ENCODE assay signal across 11 mouse cellular contexts in the genomic region with DNA sequence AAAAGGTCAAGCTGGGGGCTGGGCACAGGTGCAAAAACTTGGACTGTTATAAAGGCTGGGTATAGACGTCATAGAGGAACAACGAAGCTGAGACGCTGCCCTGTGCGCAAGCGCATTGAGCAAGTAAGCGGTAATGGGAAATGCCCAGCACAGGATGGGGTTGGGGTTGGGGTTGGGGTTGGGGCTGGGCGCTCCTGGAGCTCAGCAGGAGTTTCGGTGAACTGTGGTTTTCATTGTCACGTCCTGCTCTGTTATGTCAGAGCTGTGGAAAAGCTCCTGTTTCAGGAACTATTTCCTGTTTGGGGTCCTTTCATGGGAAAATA.
A peak's percentile ranks its signal among the peaks of the same experiment; 100 is the strongest.
DNase-seq lines count a peak whose midpoint lies in the region; ATAC-seq and TF ChIP-seq lines count a peak whose summit lies in the region.
"Had no signal": no experiment of that assay in that cellular context is flagged by ENCODE, and none has a peak within 500 bp of the region (broad histone marks: within the 10 kb centered on the region; RNA-seq: fewer than 3 reads in every experiment).

No protein-coding gene starts in this region.

- no peak overlapping the region for H3K4me3 ChIP-seq in liver, embryonic 14.5 days (ENCODE audit: insufficient read depth in 1 of 2, low read depth in 2 of 2, low read length in 2 of 2)
- no peak overlapping the region for H3K4me3 ChIP-seq in stomach, postnatal 0 days (ENCODE audit: low read depth, low read length)
- H3K4me3 ChIP-seq: erythroblast, embryonic 14.5 days; midbrain, embryonic 12.5 days had no signal

- ATAC-seq in liver, embryonic 14.5 days (ENCODE audit: insufficient read depth) = no peak
- ATAC-seq in stomach, postnatal 0 days (ENCODE audit: low FRiP score, low TSS enrichment) = 0 out of 2 replicates have a peak, but pooled peaks have one; percentile 13

- H3K4me2 ChIP-seq in liver, embryonic 14.5 days (ENCODE audit: low read depth) = peak overlapping the region; percentile 17
- H3K4me2 ChIP-seq in stomach, postnatal 0 days (replicated peaks; ENCODE audit: low read depth) = no peak overlapping the region
- H3K4me2 ChIP-seq: midbrain, embryonic 12.5 days had no signal

- no peak for TF ChIP-seq EP300 in liver, embryonic 14.5 days (IDR thresholded peaks at IDR 0.05; ENCODE audit: low read depth)
- TF ChIP-seq EP300 in stomach, postnatal 0 days (optimal IDR thresholded peaks at IDR 0.05) = no peak

- peaks cover 6 to 9% of the 10 kb centered on the region in 2 experiments; a peak in 3 of 4 replicates for H3K4me1 ChIP-seq in liver, embryonic 14.5 days (replicated peaks; ENCODE audit: control insufficient read depth in 2 of 2, insufficient read depth in 2 of 2, low read length in 1 of 2)
- no peaks in the 10 kb centered on the region for H3K4me1 ChIP-seq in stomach, postnatal 0 days (replicated peaks; ENCODE audit: control insufficient read depth, insufficient read depth)

- H3K9ac ChIP-seq in liver, embryonic 14.5 days (replicated peaks) = no peak overlapping the region
- H3K9ac ChIP-seq in stomach, postnatal 0 days (ENCODE audit: low read length) = no peak overlapping the region
- H3K9ac ChIP-seq: midbrain, embryonic 12.5 days had no signal

- H3K27me3 ChIP-seq in liver, embryonic 14.5 days (ENCODE audit: control insufficient read depth, insufficient read depth, low read length) = no peaks in the 10 kb centered on the region
- no peaks in the 10 kb centered on the region for H3K27me3 ChIP-seq in stomach, postnatal 0 days (ENCODE audit: control insufficient read depth, insufficient read depth, low read length)
- H3K27me3 ChIP-seq: midbrain, embryonic 12.5 days had no signal

- no peaks in the 10 kb centered on the region for H3K36me3 ChIP-seq in liver, embryonic 14.5 days (replicated peaks; ENCODE audit: control insufficient read depth, insufficient read depth, low read depth)
- no peaks in the 10 kb centered on the region for H3K36me3 ChIP-seq in stomach, postnatal 0 days (ENCODE audit: control insufficient read depth, insufficient read depth, low read length)
- H3K36me3 ChIP-seq: midbrain, embryonic 12.5 days had no signal

- H3K27ac ChIP-seq in liver, embryonic 14.5 days = no peak overlapping the region
- H3K27ac ChIP-seq in stomach, postnatal 0 days (replicated peaks) = peak overlapping the region; percentile 42
- H3K27ac ChIP-seq: midbrain, embryonic 12.5 days had no signal

- TF ChIP-seq CTCF in liver, embryonic 14.5 days (IDR thresholded peaks at IDR 0.05; ENCODE audit: low read depth) = no peak
- TF ChIP-seq CTCF in stomach, postnatal 0 days (IDR thresholded peaks at IDR 0.05; ENCODE audit: low read depth) = no peak

- intact Hi-C loops in heart, postnatal 14 days (cut with DNase I) = no loop called here

- H3K9me3 ChIP-seq in liver, embryonic 14.5 days (ENCODE audit: control insufficient read depth, low read length) = no peaks in the 10 kb centered on the region
- H3K9me3 ChIP-seq in stomach, postnatal 0 days (ENCODE audit: control insufficient read depth, low read length) = no peaks in the 10 kb centered on the region

- WGBS in liver, embryonic 14.5 days (ENCODE audit: insufficient replicate concordance) = 24% methylated on average over 9 of the region's 9 CpGs
- WGBS in stomach, postnatal 0 days = 63% methylated on average over 9 of the region's 9 CpGs

- peak; percentile 90 for DNase-seq in heart, adult 11 months
- DNase-seq in heart, postnatal 14 days = no peak
- DNase-seq in R1 (ENCODE audit: low read depth, low spot score) = peak; percentile 73
- peak in 1 of 3 experiments; percentile 7 for DNase-seq in liver, embryonic 14.5 days (ENCODE audit: low read depth in 3 of 3, low spot score in 3 of 3)
- no peak for DNase-seq in stomach, postnatal 0 days (ENCODE audit: low spot score)
- DNase-seq in cerebellum, postnatal 14 days = no peak
- no peak for DNase-seq in layer of hippocampus, adult 8-10 months (ENCODE audit: low spot score in 2 of 2)
- DNase-seq in kidney, adult 8-10 months = no peak
- DNase-seq: cerebellum, adult 2 months had no signal

Comparison
In these comparisons a context has a peak if more than half of its experiments do, and no peak if none do; other contexts are left out.
1. DNase-seq: peak in heart, adult 11 months (single experiment) and R1 (single experiment); none in heart, postnatal 14 days (0 of 2), stomach, postnatal 0 days (single experiment), cerebellum, postnatal 14 days (0 of 2), layer of hippocampus, adult 8-10 months (0 of 2) and kidney, adult 8-10 months (0 of 2).